Mouse (Mus musculus) thymus, adult 2 months (tissue): ENCODE measurements around the gene Trim65. TPM values are rescaled to one million over a fixed set of nuclear protein-coding genes. Genes with fewer than 3 reads are reported as not detected.

Experiments
- DNase-seq: peaks from one replicate; pipeline ENCODE4 v3.0.0; 2021
- H3K27ac ChIP-seq: fragments of 200-500 bp; 2 replicates; pipeline ENCODE4 v1.5.1; 2012; ENCODE audit warnings: low read length, control low read depth; ENCODE audit not compliant: control insufficient read depth, insufficient read depth
- H3K27me3 ChIP-seq: fragments of 200-500 bp; 2 replicates; pipeline ENCODE4 v1.6.1; 2012; ENCODE audit warnings: mild to moderate bottlenecking, low read length, moderate library complexity, mixed read lengths; ENCODE audit not compliant: control insufficient read depth, insufficient read depth
- H3K36me3 ChIP-seq: fragments of 200-500 bp; 2 replicates; pipeline ENCODE4 v1.6.1; 2012; ENCODE audit warnings: mild to moderate bottlenecking, low read length, moderate library complexity; ENCODE audit not compliant: control insufficient read depth, insufficient read depth
- H3K4me1 ChIP-seq: fragments of 200-500 bp; replicated peaks from 2 replicates; pipeline ENCODE4 v1.6.1; 2012; ENCODE audit warnings: low read length; ENCODE audit not compliant: control insufficient read depth, insufficient read depth
- H3K4me3 ChIP-seq: fragments of 200-500 bp; 2 replicates; pipeline ENCODE4 v1.5.1; 2012; ENCODE audit warnings: mild to moderate bottlenecking, low read length, control low read depth, moderate library complexity; ENCODE audit not compliant: control insufficient read depth, insufficient read depth
- CTCF ChIP-seq: fragments of 200-500 bp; IDR thresholded peaks from 2 replicates; pipeline ENCODE4 v1.5.1; 2012; ENCODE audit warnings: mild to moderate bottlenecking, control low read depth, low read length, moderate library complexity, borderline replicate concordance; ENCODE audit not compliant: control insufficient read depth, poor library complexity, insufficient read depth; ENCODE audit errors: extremely low read depth
- POLR2A ChIP-seq: fragments of 200-500 bp; IDR thresholded peaks from 2 replicates; pipeline ENCODE4 v1.6.1; 2012; ENCODE audit warnings: mild to moderate bottlenecking, low read length, control low read depth, moderate library complexity; ENCODE audit not compliant: control insufficient read depth, poor library complexity, insufficient read depth; ENCODE audit errors: extremely low read depth
- WGBS: fragments of 180-500 bp; shearing (Covaris S2); methylation state at CpG from one replicate; pipeline ENCODE4 v1.1.7; 2018; 5-methylcytosine and 5-hydroxymethylcytosine counted together
- polyA plus RNA-seq: library from polyadenylated mRNA; depleted of rRNA; stranded (reverse); fragments of >200 nt; gene quantifications from 2 replicates; pipeline ENCODE4 v1.2.3, GENCODE M21; 2012

Trim65 gene
- polyA plus RNA-seq, 1 experiment: 24.5 TPM

DNA sequence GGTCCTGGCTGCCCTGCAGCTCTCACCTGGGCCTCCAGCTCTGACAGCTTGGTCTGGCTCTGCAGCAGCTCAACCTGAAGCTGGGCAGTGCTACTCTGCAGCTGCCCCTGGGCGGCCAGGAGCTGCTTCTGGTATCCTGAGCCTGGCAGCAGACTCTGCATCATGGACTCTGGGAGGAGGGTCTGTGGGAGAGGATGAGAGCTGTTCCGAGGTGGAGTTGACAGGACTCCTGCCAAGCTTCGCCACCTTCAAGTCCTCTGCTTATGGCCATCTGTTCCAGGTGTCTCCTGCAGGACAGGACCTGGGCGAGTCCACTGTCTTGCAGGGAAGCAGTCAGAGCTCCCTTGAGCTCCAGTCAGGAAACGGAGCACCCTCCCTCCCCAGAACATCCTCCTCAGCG is 18.4 kb upstream of the Trim65 start:
- TF ChIP-seq POLR2A (no peak), CTCF (no peak)
- peaks cover 4% of the 10 kb centered on the region; the same call in 1 of the 2 replicates for H3K36me3 ChIP-seq
- WGBS: 94% methylated on average over 6 of the region's 6 CpGs

DNA sequence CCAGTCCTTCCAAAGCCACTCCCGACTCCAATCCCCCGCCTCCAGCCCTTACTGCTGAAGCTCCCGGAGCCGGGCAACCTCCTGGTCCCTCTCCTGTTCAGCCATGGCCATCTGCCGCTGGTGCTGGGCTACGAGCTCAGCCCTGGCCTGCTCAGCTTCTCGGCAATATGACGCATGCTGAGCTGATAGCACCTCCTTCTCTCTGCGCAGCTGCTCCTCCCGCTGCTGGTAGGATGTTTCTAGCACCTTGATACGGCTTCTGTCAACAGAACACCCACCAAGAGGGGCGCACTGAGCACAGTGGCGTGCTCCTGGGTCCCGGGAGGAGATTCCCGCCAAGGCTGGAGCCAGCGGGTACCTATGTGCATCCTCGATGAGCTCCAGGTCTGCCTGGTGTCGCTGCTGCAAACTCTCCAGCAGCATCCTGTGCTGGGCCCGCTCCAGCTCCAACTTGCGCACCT is 17.9 kb upstream of the Trim65 start:
- H3K36me3 ChIP-seq: peaks cover 4% of the 10 kb centered on the region; the same call in 1 of the 2 replicates
- no peak overlapping the region for H3K27ac ChIP-seq
- DNase-seq: no peak
- H3K27me3 ChIP-seq: no peaks in the 10 kb centered on the region
- TF ChIP-seq CTCF (no peak), POLR2A (no peak)
- no peaks in the 10 kb centered on the region for H3K4me1 ChIP-seq
- 95% methylated on average over 20 of the region's 20 CpGs for WGBS
- no peak overlapping the region for H3K4me3 ChIP-seq

More for the DNA sequence above, 18.4 kb upstream of the Trim65 start:
- Histone ChIP-seq H3K27me3 (no peaks in the 10 kb centered on the region), H3K4me1 (no peaks in the 10 kb centered on the region), H3K4me3 (no peak overlapping the region), H3K27ac (no peak overlapping the region)
- no peak for DNase-seq

DNA sequence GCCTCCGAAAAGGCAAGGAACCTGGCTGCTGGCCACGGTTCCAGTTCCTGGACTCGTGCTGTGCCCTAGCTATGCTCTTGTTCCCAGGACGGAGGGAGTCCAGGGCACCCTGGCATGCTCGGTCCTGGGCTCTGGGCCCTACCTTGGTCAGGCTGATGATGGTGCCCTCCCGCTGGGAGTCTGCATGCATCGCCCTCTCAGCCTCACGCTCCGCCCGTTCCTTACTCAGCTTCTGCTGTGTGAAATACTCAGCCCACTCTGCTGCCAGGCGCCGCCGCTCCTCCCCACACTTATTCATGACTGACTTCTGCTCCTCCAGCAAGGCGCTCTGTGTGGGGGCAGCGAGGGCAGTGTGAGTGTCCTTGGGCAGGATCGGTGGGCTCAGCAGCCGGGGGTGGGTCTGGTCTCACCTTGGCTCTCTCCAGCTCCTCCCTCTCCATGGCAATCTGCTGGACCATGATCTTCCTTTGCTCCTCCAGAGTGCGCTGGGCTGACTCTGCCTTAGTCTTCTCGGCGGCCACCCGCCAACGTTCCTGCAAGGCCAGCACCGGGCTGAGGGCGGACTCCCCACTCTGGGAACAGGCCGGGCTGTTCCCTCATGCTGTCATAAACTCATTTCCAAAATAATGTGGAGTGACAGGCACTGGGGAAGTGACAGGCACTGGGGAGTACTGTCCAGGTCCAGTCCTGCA is 15.5 kb upstream of the Trim65 start:
- Histone ChIP-seq H3K27ac (no peak overlapping the region), H3K27me3 (no peaks in the 10 kb centered on the region), H3K36me3 (peaks cover 4% of the 10 kb centered on the region; the same call in 1 of the 2 replicates), H3K4me3 (no peak overlapping the region), H3K4me1 (no peaks in the 10 kb centered on the region)
- TF ChIP-seq POLR2A (no peak), CTCF (no peak)
- no peak for DNase-seq
- 96% methylated on average over 25 of the region's 25 CpGs for WGBS

DNA sequence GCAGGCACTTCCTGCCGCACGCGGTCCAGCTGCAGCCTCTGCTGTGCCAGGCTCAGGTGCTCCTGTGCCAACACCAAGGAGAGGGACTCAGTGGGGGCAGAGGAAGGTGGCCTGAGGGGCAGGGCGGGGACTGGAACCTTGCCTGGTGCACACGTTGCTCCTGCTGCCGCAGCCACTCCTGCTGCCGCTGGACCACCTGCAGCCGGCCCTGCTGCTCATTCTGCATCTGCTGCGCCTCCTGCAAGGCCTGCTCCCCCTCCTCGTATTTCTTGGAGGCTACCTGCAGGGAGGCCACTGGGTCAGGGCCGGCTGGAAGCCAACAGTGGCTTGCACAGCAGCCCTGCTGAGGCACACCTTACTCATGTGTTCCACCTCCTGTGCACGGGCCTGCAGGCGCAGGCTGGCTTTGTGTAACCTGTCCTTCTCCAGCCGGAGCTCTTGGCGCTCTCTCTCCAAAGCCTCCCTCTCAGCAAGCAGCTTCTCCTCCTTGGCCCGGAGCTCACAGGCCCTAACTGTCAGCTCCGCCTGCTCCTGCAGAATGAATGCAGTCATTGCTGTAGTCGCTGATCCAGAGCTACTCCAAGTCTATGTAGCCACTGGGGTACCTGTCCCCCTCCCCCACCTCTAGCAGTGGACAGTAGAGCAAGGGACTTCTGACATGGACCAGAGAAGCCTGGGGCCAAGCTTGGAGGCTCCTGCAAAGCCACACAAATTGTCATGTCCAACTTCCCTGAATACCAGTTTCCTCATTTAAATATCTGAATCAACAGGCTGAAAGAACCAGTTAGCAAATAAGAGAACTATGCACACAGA is 14.8 kb upstream of the Trim65 start:
- no peak for DNase-seq
- peaks cover 4% of the 10 kb centered on the region; the same call in 1 of the 2 replicates for H3K36me3 ChIP-seq
- TF ChIP-seq POLR2A: no peak
- TF ChIP-seq CTCF: no peak
- H3K4me1 ChIP-seq: no peaks in the 10 kb centered on the region
- no peak overlapping the region for H3K4me3 ChIP-seq
- WGBS: 96% methylated on average over 18 of the region's 18 CpGs
- no peak overlapping the region for H3K27ac ChIP-seq
- H3K27me3 ChIP-seq: no peaks in the 10 kb centered on the region

GRCm38 (mm10) chr11:116143468-116143867 is 12.5 kb upstream of the Trim65 start:
- WGBS: 93% methylated on average over 3 of the region's 3 CpGs
- no peak for TF ChIP-seq CTCF
- TF ChIP-seq POLR2A: no peak
- DNase-seq: no peak
- H3K4me1 ChIP-seq: peaks cover 6% of the 10 kb centered on the region
- no peaks in the 10 kb centered on the region for H3K27me3 ChIP-seq
- peaks cover 4% of the 10 kb centered on the region; the same call in 1 of the 2 replicates for H3K36me3 ChIP-seq
- no peak overlapping the region for H3K4me3 ChIP-seq
- no peak overlapping the region for H3K27ac ChIP-seq

GRCm38 (mm10) chr11:116142211-116142991 is 11.5 kb upstream of the Trim65 start:
- Histone ChIP-seq H3K27ac (no peak overlapping the region), H3K27me3 (no peaks in the 10 kb centered on the region), H3K4me3 (no peak overlapping the region), H3K36me3 (peaks cover 3% of the 10 kb centered on the region; the same call in 1 of the 2 replicates), H3K4me1 (peaks cover 12% of the 10 kb centered on the region)
- DNase-seq: no peak
- 84% methylated on average over 10 of the region's 10 CpGs for WGBS
- TF ChIP-seq CTCF (no peak), POLR2A (no peak)
